Mouse (Mus musculus) limb, embryonic 12.5 days (tissue): ENCODE measurements at regions not wholly inside any gene's neighbourhood (a gene's known extent, or its start where the extent isn't known, plus 50 kb on each side); places are given as distances from the start of the nearest gene placed in this dataset.

Experiments used
- ATAC-seq: fragments of 200-750 bp; cut with Nextera tagmentation; 2 replicates; pipeline ENCODE4 v1.8.0; 2017; ENCODE audit warnings: low read depth, moderate TSS enrichment; ENCODE audit not compliant: insufficient number of reproducible peaks, insufficient read depth, low FRiP score, low TSS enrichment
- H3K27ac ChIP-seq: fragments of 300-500 bp; sonication (generic); 2 replicates; pipeline ENCODE4 v1.5.1; 2016; ENCODE audit warnings: mild to moderate bottlenecking, moderate library complexity
- H3K27me3 ChIP-seq: fragments of 300-500 bp; sonication (generic); 2 replicates; pipeline ENCODE4 v1.6.1; 2016; ENCODE audit warnings: mild to moderate bottlenecking, moderate library complexity
- H3K36me3 ChIP-seq: fragments of 300-500 bp; sonication (generic); 2 replicates; pipeline ENCODE4 v1.6.1; 2016; ENCODE audit warnings: mild to moderate bottlenecking, moderate library complexity
- H3K4me1 ChIP-seq: fragments of 300-500 bp; sonication (generic); replicated peaks from 2 replicates; pipeline ENCODE4 v1.6.1; 2016
- H3K4me2 ChIP-seq: fragments of 300-500 bp; sonication (generic); 2 replicates; pipeline ENCODE4 v1.6.1; 2016; ENCODE audit warnings: mild to moderate bottlenecking, moderate library complexity
- H3K4me3 ChIP-seq: fragments of 300-500 bp; sonication (generic); replicated peaks from 2 replicates; pipeline ENCODE4 v1.5.1; 2016; ENCODE audit warnings: mild to moderate bottlenecking
- H3K9ac ChIP-seq: fragments of 300-500 bp; sonication (generic); replicated peaks from 2 replicates; pipeline ENCODE4 v1.6.1; 2016; ENCODE audit warnings: mild to moderate bottlenecking, moderate library complexity
- H3K9me3 ChIP-seq: fragments of 300-500 bp; sonication (generic); 2 replicates; pipeline ENCODE4 v1.6.1; 2016; ENCODE audit warnings: mild to moderate bottlenecking, moderate library complexity
- WGBS: fragments of 180-500 bp; shearing (Covaris S2); methylation state at CpG from one replicate; pipeline ENCODE4 v1.1.7; 2016; 5-methylcytosine and 5-hydroxymethylcytosine counted together

GRCm38 (mm10) chr13:78348830-78349229 lies 149.3 kb upstream of the Nr2f1 start:
- H3K9ac ChIP-seq, result no peak overlapping the region
- no peaks in the 10 kb centered on the region for H3K27me3 ChIP-seq
- WGBS, result 48% methylated on average over 3 of the region's 3 CpGs
- no peak for ATAC-seq
- no peaks in the 10 kb centered on the region for H3K36me3 ChIP-seq
- no peak overlapping the region for H3K4me3 ChIP-seq
- no peak overlapping the region for H3K4me2 ChIP-seq
- no peaks in the 10 kb centered on the region for H3K9me3 ChIP-seq
- no peak overlapping the region for H3K27ac ChIP-seq
- no peaks in the 10 kb centered on the region for H3K4me1 ChIP-seq

DNA sequence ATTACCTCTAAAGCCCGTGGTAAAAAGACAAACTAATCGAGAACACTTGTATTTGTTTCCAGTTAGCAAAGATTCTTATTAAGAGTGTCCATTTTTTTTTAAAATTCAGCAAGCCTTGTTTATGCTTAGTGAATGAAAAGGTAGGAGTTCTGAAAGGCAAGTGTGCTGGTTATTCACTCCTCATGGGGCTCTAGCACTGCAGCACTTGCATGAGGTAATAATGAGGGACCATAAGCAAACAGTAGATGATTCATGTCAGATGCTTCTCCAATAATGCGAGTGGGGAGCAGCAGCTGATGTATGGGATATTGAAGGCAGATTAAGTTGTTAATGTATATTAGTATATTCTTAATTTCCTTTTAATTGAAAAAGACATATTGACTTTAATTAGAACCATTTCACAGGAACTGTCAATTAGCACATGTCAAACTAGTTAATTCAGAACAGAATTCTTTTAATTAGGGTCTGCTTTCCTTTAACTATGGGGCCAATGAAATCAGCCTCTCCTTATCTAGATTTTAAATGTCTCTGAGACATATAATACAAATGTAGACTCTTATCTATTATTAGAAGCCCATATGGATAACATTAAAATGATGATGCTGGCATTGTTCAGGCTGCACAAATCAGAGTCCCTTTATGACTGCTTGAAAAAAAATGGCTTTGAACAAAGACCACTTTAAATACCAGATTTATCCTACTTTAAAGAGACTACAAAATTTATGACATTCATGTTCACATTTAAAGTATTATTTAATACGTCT lies 125.1 kb upstream of the Nr2f1 start:
- WGBS, result 22% methylated on average over 4 of the region's 4 CpGs
- Histone ChIP-seq H3K27me3 (no peaks in the 10 kb centered on the region), H3K9me3 (no peaks in the 10 kb centered on the region), H3K4me3 (no peak overlapping the region), H3K36me3 (no peaks in the 10 kb centered on the region), H3K27ac (no peak overlapping the region), H3K4me1 (no peaks in the 10 kb centered on the region; the same call in 1 of the 2 replicates), H3K4me2 (no peak overlapping the region), H3K9ac (no peak overlapping the region)
- ATAC-seq, result no peak

DNA sequence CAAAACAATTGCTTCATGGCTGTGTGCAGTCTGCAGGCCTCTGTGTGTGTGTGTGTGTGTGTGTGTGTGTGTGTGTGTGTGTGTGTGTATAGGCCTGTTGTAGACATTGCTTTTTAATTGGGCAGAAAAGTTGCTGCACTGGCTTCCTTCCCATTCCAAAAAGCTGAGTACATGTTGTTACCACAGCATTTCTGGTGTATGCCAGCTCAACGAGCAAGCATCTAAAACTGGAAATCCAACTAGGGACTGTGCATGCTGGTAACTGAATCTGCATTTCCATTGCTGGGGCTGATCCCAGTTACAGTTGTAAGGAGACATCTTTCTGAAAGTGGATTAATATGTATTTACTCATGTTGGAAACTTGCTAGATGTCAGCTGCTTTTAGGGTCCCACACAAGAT lies 123.6 kb upstream of the Nr2f1 start:
- Histone ChIP-seq H3K4me2 (no peak overlapping the region), H3K27ac (no peak overlapping the region), H3K36me3 (no peaks in the 10 kb centered on the region), H3K4me3 (no peak overlapping the region), H3K9me3 (peaks cover 11% of the 10 kb centered on the region; the same call in 1 of the 2 replicates), H3K9ac (no peak overlapping the region), H3K27me3 (no peaks in the 10 kb centered on the region), H3K4me1 (no peaks in the 10 kb centered on the region; the same call in 1 of the 2 replicates)
- no peak for ATAC-seq
- WGBS, result 46% methylated on average over 1 of the region's 1 CpGs

GRCm38 (mm10) chr13:78318434-78318833 lies 118.9 kb upstream of the Nr2f1 start:
- no peak overlapping the region for H3K4me2 ChIP-seq
- WGBS, result 96% methylated on average over 2 of the region's 2 CpGs
- H3K27me3 ChIP-seq, result no peaks in the 10 kb centered on the region
- H3K4me3 ChIP-seq, result no peak overlapping the region
- H3K9ac ChIP-seq, result no peak overlapping the region
- peaks cover 11% of the 10 kb centered on the region; the same call in 1 of the 2 replicates for H3K9me3 ChIP-seq
- ATAC-seq, result no peak
- H3K36me3 ChIP-seq, result no peaks in the 10 kb centered on the region
- no peaks in the 10 kb centered on the region for H3K4me1 ChIP-seq
- no peak overlapping the region for H3K27ac ChIP-seq

GRCm38 (mm10) chr13:78310837-78311236 lies 111.3 kb upstream of the Nr2f1 start:
- Histone ChIP-seq H3K36me3 (no peaks in the 10 kb centered on the region), H3K9ac (no peak overlapping the region), H3K4me2 (no peak overlapping the region), H3K9me3 (no peaks in the 10 kb centered on the region), H3K27me3 (no peaks in the 10 kb centered on the region), H3K27ac (no peak overlapping the region), H3K4me3 (no peak overlapping the region), H3K4me1 (no peaks in the 10 kb centered on the region; the same call in 1 of the 2 replicates)
- ATAC-seq, result no peak
- 54% methylated on average over 3 of the region's 3 CpGs for WGBS
